Mouse (Mus musculus): Measurements from ENCODE around the gene Saal1. TPM values are rescaled to one million over a fixed set of nuclear protein-coding genes. Genes with fewer than 3 reads are reported as not detected.

Gene Saal1
- total RNA-seq, 1 experiment, result 15.6 TPM

GRCm38 (mm10) chr7:46723849-46724248 is 13.4 kb upstream of the Saal1 start:
- no peaks in the 10 kb centered on the region for H3K9me3 ChIP-seq (ENCODE audit: control insufficient read depth, insufficient read depth, low read depth, low read length)
- no peak overlapping the region for H3K9ac ChIP-seq (ENCODE audit: insufficient read depth, low read depth, low read length, poor library complexity, severe bottlenecking)
- TF ChIP-seq ZC3H11A (IDR thresholded peaks at IDR 0.05; ENCODE audit: borderline replicate concordance, low read depth, low read length) (no peak), MAFK (IDR thresholded peaks at IDR 0.05; ENCODE audit: insufficient read depth, low read depth, low read length) (no peak), ZNF384 (IDR thresholded peaks at IDR 0.05; ENCODE audit: low read depth, low read length) (no peak), CHD2 (IDR thresholded peaks at IDR 0.05; ENCODE audit: low read depth, low read length) (no peak), HCFC1 (IDR thresholded peaks at IDR 0.05; ENCODE audit: borderline replicate concordance, insufficient read depth, low read length) (no peak)
- no peaks in the 10 kb centered on the region for H3K4me1 ChIP-seq (ENCODE audit: control insufficient read depth in 2 of 2, insufficient read depth in 2 of 2, low read length in 2 of 2, poor library complexity in 1 of 2)
- H3K4me3 ChIP-seq (ENCODE audit: insufficient read depth in 1 of 2, low read depth in 1 of 2, low read length in 2 of 2, poor library complexity in 1 of 2, severe bottlenecking in 1 of 2), result no peak overlapping the region
- H3K36me3 ChIP-seq (ENCODE audit: control insufficient read depth, insufficient read depth, low read length, poor library complexity, severe bottlenecking), result no peaks in the 10 kb centered on the region
- in situ Hi-C loops (cut with MboI; ENCODE audit: low sequenced_read_pairs in 2 of 2, unreplicated experiment in 2 of 2), result no loop called here
- no peak for DNase-seq (ENCODE audit: low read depth, low spot score)
- no peak overlapping the region for H3K27ac ChIP-seq (ENCODE audit: insufficient read depth, low read depth, low read length, poor library complexity, severe bottlenecking)

- no peak overlapping the region for H3K27ac ChIP-seq (ENCODE audit: insufficient read depth, low read depth, low read length, poor library complexity, severe bottlenecking)
- no peak for DNase-seq (ENCODE audit: low read depth, low spot score)
These were observed 12.9 kb upstream of the Saal1 start for GRCm38 (mm10) chr7:46723354-46723753.

GRCm38 (mm10) chr7:46720460-46720859 is 10.0 kb upstream of the Saal1 start:
- no peaks in the 10 kb centered on the region for H3K4me1 ChIP-seq (ENCODE audit: control insufficient read depth in 2 of 2, insufficient read depth in 2 of 2, low read length in 2 of 2, poor library complexity in 1 of 2)
- DNase-seq (ENCODE audit: low read depth, low spot score), result no peak
- H3K27ac ChIP-seq (ENCODE audit: insufficient read depth, low read depth, low read length, poor library complexity, severe bottlenecking), result no peak overlapping the region
- no peak overlapping the region for H3K9ac ChIP-seq (ENCODE audit: insufficient read depth, low read depth, low read length, poor library complexity, severe bottlenecking)
- no peaks in the 10 kb centered on the region for H3K9me3 ChIP-seq (ENCODE audit: control insufficient read depth, insufficient read depth, low read depth, low read length)
- TF ChIP-seq CHD2 (IDR thresholded peaks at IDR 0.05; ENCODE audit: low read depth, low read length) (no peak), ZNF384 (IDR thresholded peaks at IDR 0.05; ENCODE audit: low read depth, low read length) (no peak), HCFC1 (IDR thresholded peaks at IDR 0.05; ENCODE audit: borderline replicate concordance, insufficient read depth, low read length) (no peak), MAFK (IDR thresholded peaks at IDR 0.05; ENCODE audit: insufficient read depth, low read depth, low read length) (no peak), ZC3H11A (IDR thresholded peaks at IDR 0.05; ENCODE audit: borderline replicate concordance, low read depth, low read length) (no peak)
- no peaks in the 10 kb centered on the region for H3K36me3 ChIP-seq (ENCODE audit: control insufficient read depth, insufficient read depth, low read length, poor library complexity, severe bottlenecking)
- in situ Hi-C loops (cut with MboI; ENCODE audit: low sequenced_read_pairs in 2 of 2, unreplicated experiment in 2 of 2), result no loop called here
- no peak overlapping the region for H3K4me3 ChIP-seq (ENCODE audit: insufficient read depth in 1 of 2, low read depth in 1 of 2, low read length in 2 of 2, poor library complexity in 1 of 2, severe bottlenecking in 1 of 2)

More at GRCm38 (mm10) chr7:46723354-46723753, 12.9 kb upstream of the Saal1 start:
- Histone ChIP-seq H3K36me3 (ENCODE audit: control insufficient read depth, insufficient read depth, low read length, poor library complexity, severe bottlenecking) (no peaks in the 10 kb centered on the region), H3K9ac (ENCODE audit: insufficient read depth, low read depth, low read length, poor library complexity, severe bottlenecking) (no peak overlapping the region), H3K4me3 (ENCODE audit: insufficient read depth in 1 of 2, low read depth in 1 of 2, low read length in 2 of 2, poor library complexity in 1 of 2, severe bottlenecking in 1 of 2) (no peak overlapping the region), H3K9me3 (ENCODE audit: control insufficient read depth, insufficient read depth, low read depth, low read length) (no peaks in the 10 kb centered on the region), H3K4me1 (ENCODE audit: control insufficient read depth in 2 of 2, insufficient read depth in 2 of 2, low read length in 2 of 2, poor library complexity in 1 of 2) (no peaks in the 10 kb centered on the region)
- TF ChIP-seq ZC3H11A (IDR thresholded peaks at IDR 0.05; ENCODE audit: borderline replicate concordance, low read depth, low read length) (no peak), ZNF384 (IDR thresholded peaks at IDR 0.05; ENCODE audit: low read depth, low read length) (no peak), MAFK (IDR thresholded peaks at IDR 0.05; ENCODE audit: insufficient read depth, low read depth, low read length) (no peak), HCFC1 (IDR thresholded peaks at IDR 0.05; ENCODE audit: borderline replicate concordance, insufficient read depth, low read length) (no peak), CHD2 (IDR thresholded peaks at IDR 0.05; ENCODE audit: low read depth, low read length) (no peak)
- in situ Hi-C loops (cut with MboI; ENCODE audit: low sequenced_read_pairs in 2 of 2, unreplicated experiment in 2 of 2), result no loop called here

- in situ Hi-C loops (cut with MboI; ENCODE audit: low sequenced_read_pairs in 2 of 2, unreplicated experiment in 2 of 2), result no loop called here
- TF ChIP-seq ZNF384 (IDR thresholded peaks at IDR 0.05; ENCODE audit: low read depth, low read length) (no peak), MAFK (IDR thresholded peaks at IDR 0.05; ENCODE audit: insufficient read depth, low read depth, low read length) (no peak), CHD2 (IDR thresholded peaks at IDR 0.05; ENCODE audit: low read depth, low read length) (no peak), ZC3H11A (IDR thresholded peaks at IDR 0.05; ENCODE audit: borderline replicate concordance, low read depth, low read length) (no peak), HCFC1 (IDR thresholded peaks at IDR 0.05; ENCODE audit: borderline replicate concordance, insufficient read depth, low read length) (no peak)
- Histone ChIP-seq H3K4me1 (ENCODE audit: control insufficient read depth in 2 of 2, insufficient read depth in 2 of 2, low read length in 2 of 2, poor library complexity in 1 of 2) (no peaks in the 10 kb centered on the region), H3K9ac (ENCODE audit: insufficient read depth, low read depth, low read length, poor library complexity, severe bottlenecking) (no peak overlapping the region), H3K9me3 (ENCODE audit: control insufficient read depth, insufficient read depth, low read depth, low read length) (no peaks in the 10 kb centered on the region), H3K27ac (ENCODE audit: insufficient read depth, low read depth, low read length, poor library complexity, severe bottlenecking) (no peak overlapping the region), H3K36me3 (ENCODE audit: control insufficient read depth, insufficient read depth, low read length, poor library complexity, severe bottlenecking) (no peaks in the 10 kb centered on the region), H3K4me3 (ENCODE audit: insufficient read depth in 1 of 2, low read depth in 1 of 2, low read length in 2 of 2, poor library complexity in 1 of 2, severe bottlenecking in 1 of 2) (no peak overlapping the region)
- no peak for DNase-seq (ENCODE audit: low read depth, low spot score)
These were observed 9.0 kb upstream of the Saal1 start for GRCm38 (mm10) chr7:46719526-46719925.
